Comparison of ENCODE assay signal across 8 mouse cellular contexts in the genomic region with DNA sequence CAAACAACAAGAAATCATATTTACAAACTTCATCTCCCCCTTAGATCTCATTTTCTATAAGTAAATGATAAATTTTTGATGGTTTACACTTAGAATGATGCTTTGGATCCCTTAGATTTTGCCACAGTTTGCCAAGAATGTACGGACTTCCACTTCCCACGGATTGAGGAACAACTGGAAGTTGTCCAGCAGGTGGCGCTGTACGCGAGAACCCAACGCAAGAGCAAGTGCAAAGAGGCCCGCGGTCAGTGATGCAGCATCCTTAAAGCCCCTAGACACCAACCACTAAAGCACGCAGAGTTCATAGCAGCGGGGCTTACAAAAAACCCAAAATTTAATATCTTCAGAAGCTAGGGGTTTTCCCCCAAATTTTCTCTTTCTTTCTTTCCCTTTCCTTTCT. TPM values are rescaled to one million over a fixed set of nuclear protein-coding genes. Genes with fewer than 3 reads are reported as not detected.
DNase-seq lines count a peak whose midpoint lies in the region; ATAC-seq and TF ChIP-seq lines count a peak whose summit lies in the region.

No protein-coding gene starts in this region.

- H3K27me3 ChIP-seq in midbrain, embryonic 11.5 days (ENCODE audit: control insufficient read depth, insufficient read depth, low read length), result no peaks in the 10 kb centered on the region
- no peaks in the 10 kb centered on the region for H3K27me3 ChIP-seq in midbrain, embryonic 13.5 days
- H3K27me3 ChIP-seq in liver, postnatal 0 days (ENCODE audit: insufficient read depth, low read length), result no peaks in the 10 kb centered on the region

- H3K27ac ChIP-seq in midbrain, embryonic 11.5 days (ENCODE audit: low read depth, low read length), result no peak overlapping the region
- H3K27ac ChIP-seq in midbrain, embryonic 13.5 days, result no peak overlapping the region
- no peak overlapping the region for H3K27ac ChIP-seq in liver, postnatal 0 days (ENCODE audit: low read depth)

- H3K9ac ChIP-seq in midbrain, embryonic 11.5 days (ENCODE audit: low read length), result no peak overlapping the region
- no peak overlapping the region for H3K9ac ChIP-seq in midbrain, embryonic 13.5 days (replicated peaks)
- H3K9ac ChIP-seq in liver, postnatal 0 days (replicated peaks), result no peak overlapping the region

- H3K36me3 ChIP-seq in midbrain, embryonic 11.5 days (ENCODE audit: control insufficient read depth, insufficient read depth, low read length), result peaks cover 2% of the 10 kb centered on the region; the same call in 1 of the 2 replicates
- peaks cover 54% of the 10 kb centered on the region for H3K36me3 ChIP-seq in midbrain, embryonic 13.5 days
- peaks cover 36% of the 10 kb centered on the region for H3K36me3 ChIP-seq in liver, postnatal 0 days (replicated peaks; ENCODE audit: insufficient read depth, low read length)

- no peaks in the 10 kb centered on the region for H3K9me3 ChIP-seq in midbrain, embryonic 11.5 days (ENCODE audit: control insufficient read depth, low read length)
- H3K9me3 ChIP-seq in midbrain, embryonic 13.5 days, result no peaks in the 10 kb centered on the region
- H3K9me3 ChIP-seq in liver, postnatal 0 days (ENCODE audit: low read length), result no peaks in the 10 kb centered on the region

- H3K4me2 ChIP-seq in midbrain, embryonic 11.5 days, result no peak overlapping the region
- H3K4me2 ChIP-seq in midbrain, embryonic 13.5 days (replicated peaks), result no peak overlapping the region
- H3K4me2 ChIP-seq in liver, postnatal 0 days (ENCODE audit: low read depth, low read length), result no peak overlapping the region

- peak; percentile 98 for DNase-seq in midbrain, embryonic 11.5 days (ENCODE audit: low spot score, missing footprints)
- DNase-seq in c-Kit-positive CD71-positive TER-119-negative erythroid progenitor cells, embryonic 14.5 days (ENCODE audit: low read depth), result peak; percentile 48
- DNase-seq in kidney, postnatal 10 days, result peak; percentile 91
- DNase-seq in liver, postnatal 0 days, result peak; percentile 85
- DNase-seq in retina, postnatal 7 days (ENCODE audit: low read depth, low spot score), result peak; percentile 66
- DNase-seq in urinary bladder, adult 18-20 months (ENCODE audit: low spot score in 2 of 2), result peak; percentile 27 to 55

- TF ChIP-seq EP300 in liver, postnatal 0 days (IDR thresholded peaks at IDR 0.05; ENCODE audit: low read depth), result no peak

- peak; percentile 88 for TF ChIP-seq CTCF in liver, postnatal 0 days (IDR thresholded peaks at IDR 0.05; ENCODE audit: low read depth)

- H3K4me3 ChIP-seq in midbrain, embryonic 11.5 days (ENCODE audit: low read depth, low read length), result no peak overlapping the region
- H3K4me3 ChIP-seq in midbrain, embryonic 13.5 days (replicated peaks), result no peak overlapping the region
- no peak overlapping the region for H3K4me3 ChIP-seq in liver, postnatal 0 days (ENCODE audit: low read depth, low read length)

- H3K4me1 ChIP-seq in midbrain, embryonic 11.5 days (ENCODE audit: control insufficient read depth, insufficient read depth, low read length), result no peaks in the 10 kb centered on the region
- H3K4me1 ChIP-seq in midbrain, embryonic 13.5 days (replicated peaks), result no peaks in the 10 kb centered on the region
- H3K4me1 ChIP-seq in liver, postnatal 0 days (ENCODE audit: insufficient read depth), result no peaks in the 10 kb centered on the region

- ATAC-seq in midbrain, embryonic 11.5 days (ENCODE audit: low FRiP score), result no peak
- no peak for ATAC-seq in midbrain, embryonic 13.5 days
- peak; percentile 62; the same call in 1 of the 2 replicates for ATAC-seq in frontal cortex, adult (ENCODE audit: low TSS enrichment)
- no peak for ATAC-seq in liver, postnatal 0 days

- 11% methylated on average over 10 of the region's 10 CpGs for WGBS in midbrain, embryonic 11.5 days
- 11% methylated on average over 10 of the region's 10 CpGs for WGBS in midbrain, embryonic 13.5 days
- 12% methylated on average over 10 of the region's 10 CpGs for WGBS in liver, postnatal 0 days (ENCODE audit: insufficient replicate concordance)

RNA-seq across cellular contexts. Expression of a gene that starts 16.0 kb away (rescaled TPM):
- 19.4 and 21.5 TPM in 2 replicates for polyA plus RNA-seq in midbrain, embryonic 11.5 days (2014; fragmentation: Nextera tagmentation; extraction: Ambion mirVana)
- polyA plus RNA-seq in midbrain, embryonic 13.5 days (2015; fragmentation: Nextera tagmentation; extraction: Ambion mirVana), result 30.5 and 31.0 TPM in 2 replicates
- polyA plus RNA-seq in liver, postnatal 0 days (2015; fragmentation: Nextera tagmentation; extraction: Ambion mirVana), result 8.4 and 10.2 TPM in 2 replicates

RNA-seq across cellular contexts. Expression of a gene that starts 16.3 kb away (rescaled TPM):
- polyA plus RNA-seq in midbrain, embryonic 11.5 days (2014; fragmentation: Nextera tagmentation; extraction: Ambion mirVana), result 82.3 and 87.5 TPM in 2 replicates
- polyA plus RNA-seq in midbrain, embryonic 13.5 days (2015; fragmentation: Nextera tagmentation; extraction: Ambion mirVana), result 25.8 and 30.0 TPM in 2 replicates
- 22.9 and 23.7 TPM in 2 replicates for polyA plus RNA-seq in liver, postnatal 0 days (2015; fragmentation: Nextera tagmentation; extraction: Ambion mirVana)

RNA-seq across cellular contexts. Expression of a gene that starts 34.1 kb away (rescaled TPM):
- polyA plus RNA-seq in midbrain, embryonic 11.5 days (2014; fragmentation: Nextera tagmentation; extraction: Ambion mirVana), result 0.11 TPM in 1 of 2 replicates, not detected in the other
- 0.36 TPM in 1 of 2 replicates, not detected in the other for polyA plus RNA-seq in midbrain, embryonic 13.5 days (2015; fragmentation: Nextera tagmentation; extraction: Ambion mirVana)
- polyA plus RNA-seq in liver, postnatal 0 days (2015; fragmentation: Nextera tagmentation; extraction: Ambion mirVana), result 0.09 TPM in 1 of 2 replicates, not detected in the other

RNA-seq across cellular contexts. Expression of a gene that starts 59.7 kb away (rescaled TPM):
- polyA plus RNA-seq in midbrain, embryonic 11.5 days (2014; fragmentation: Nextera tagmentation; extraction: Ambion mirVana), result not detected in 2 replicates
- not detected in 2 replicates for polyA plus RNA-seq in midbrain, embryonic 13.5 days (2015; fragmentation: Nextera tagmentation; extraction: Ambion mirVana)
- polyA plus RNA-seq in liver, postnatal 0 days (2015; fragmentation: Nextera tagmentation; extraction: Ambion mirVana), result not detected in 2 replicates

Comparison
In these comparisons a context has a peak if more than half of its experiments do, and no peak if none do; other contexts are left out.
1. DNase-seq: peak in every context shown above with its lines; median percentile 98 in midbrain, embryonic 11.5 days; 91 in kidney, postnatal 10 days; 85 in liver, postnatal 0 days; 66 in retina, postnatal 7 days; 48 in c-Kit-positive CD71-positive TER-119-negative erythroid progenitor cells, embryonic 14.5 days; 41 in urinary bladder, adult 18-20 months.